Mouse (Mus musculus) thymus, adult 2 months (tissue): ENCODE results near the gene Smg5.

Source experiments
- CTCF ChIP-seq: fragments of 200-500 bp; IDR thresholded peaks from 2 replicates; pipeline ENCODE4 v1.5.1; 2012; ENCODE audit warnings: mild to moderate bottlenecking, control low read depth, low read length, moderate library complexity, borderline replicate concordance; ENCODE audit not compliant: control insufficient read depth, poor library complexity, insufficient read depth; ENCODE audit errors: extremely low read depth
- POLR2A ChIP-seq: fragments of 200-500 bp; IDR thresholded peaks from 2 replicates; pipeline ENCODE4 v1.6.1; 2012; ENCODE audit warnings: mild to moderate bottlenecking, low read length, control low read depth, moderate library complexity; ENCODE audit not compliant: control insufficient read depth, poor library complexity, insufficient read depth; ENCODE audit errors: extremely low read depth

GRCm38 (mm10) chr3:88352907-88353306, 16.8 kb downstream of the Smg5 start:
- TF ChIP-seq CTCF (no peak), POLR2A (no peak)
